Mouse (Mus musculus) neural tube, embryonic 11.5 days (tissue): ENCODE data around the gene Fuca1. TPM values are rescaled to one million over a fixed set of nuclear protein-coding genes. Genes with fewer than 3 reads are reported as not detected.
"Not testable (repeated sequence)": the region's sequence is repeated elsewhere in the genome, so short reads cannot be mapped to it uniquely, and the experiment has no call there.

ENCODE experiments used
- ATAC-seq: fragments of 200-750 bp; cut with Nextera tagmentation; 2 replicates; pipeline ENCODE4 v1.8.0; 2017; ENCODE audit warnings: moderate number of reproducible peaks, mild to moderate bottlenecking, moderate TSS enrichment, moderate library complexity; ENCODE audit not compliant: insufficient read depth, low FRiP score, low TSS enrichment
- DNase-seq: peaks from one replicate; pipeline ENCODE4 v3.0.0-alpha.2; 2015; ENCODE audit warnings: low spot score
- H3K27ac ChIP-seq: fragments of 300-500 bp; sonication (generic); 2 replicates; pipeline ENCODE4 v1.5.1; 2014; ENCODE audit warnings: low read depth, mild to moderate bottlenecking, low read length
- H3K27me3 ChIP-seq: fragments of 300-500 bp; sonication (generic); 2 replicates; pipeline ENCODE4 v1.6.1; 2014; ENCODE audit warnings: mild to moderate bottlenecking, low read length, mixed read lengths; ENCODE audit not compliant: control insufficient read depth, insufficient read depth
- H3K36me3 ChIP-seq: fragments of 300-500 bp; sonication (generic); 2 replicates; pipeline ENCODE4 v1.6.1; 2014; ENCODE audit warnings: mild to moderate bottlenecking, low read length, moderate library complexity, mixed read lengths; ENCODE audit not compliant: control insufficient read depth, insufficient read depth
- H3K4me1 ChIP-seq: fragments of 300-500 bp; sonication (generic); 2 replicates; pipeline ENCODE4 v1.6.1; 2014; ENCODE audit warnings: low read length, mixed read lengths; ENCODE audit not compliant: control insufficient read depth, insufficient read depth
- H3K4me2 ChIP-seq: fragments of 300-500 bp; sonication (generic); 2 replicates; pipeline ENCODE4 v1.6.1; 2014; ENCODE audit warnings: low read depth, mild to moderate bottlenecking, moderate library complexity
- H3K4me3 ChIP-seq: fragments of 300-500 bp; sonication (generic); 2 replicates; pipeline ENCODE4 v1.5.1; 2014; ENCODE audit warnings: low read depth, low read length
- H3K9ac ChIP-seq: fragments of 300-500 bp; sonication (generic); 2 replicates; pipeline ENCODE4 v1.6.1; 2014; ENCODE audit warnings: mild to moderate bottlenecking, low read length
- H3K9me3 ChIP-seq: fragments of 300-500 bp; sonication (generic); 2 replicates; pipeline ENCODE4 v1.6.1; 2016; ENCODE audit warnings: low read length; ENCODE audit not compliant: control insufficient read depth
- WGBS: fragments of 180-500 bp; shearing (Covaris S2); extraction: QIAGEN DNeasy Blood & Tissue Kit; methylation state at CpG from one replicate; pipeline ENCODE4 v1.1.7; 2014; 5-methylcytosine and 5-hydroxymethylcytosine counted together
- polyA plus RNA-seq: library from polyadenylated mRNA; unstranded; fragments of >200 nt; fragmentation: Nextera tagmentation; extraction: Ambion mirVana; gene quantifications from 2 replicates; pipeline ENCODE4 v1.2.1, GENCODE M21; 2014

Fuca1 gene
- polyA plus RNA-seq, 1 experiment from 2014 or later, result 60.6 TPM

- H3K9me3 ChIP-seq, H3K27ac ChIP-seq, H3K4me3 ChIP-seq, H3K9ac ChIP-seq, ATAC-seq, H3K36me3 ChIP-seq, H3K4me2 ChIP-seq, H3K4me1 ChIP-seq, DNase-seq, H3K27me3 ChIP-seq: not testable (repeated sequence)
- WGBS, result 91% methylated on average over 5 of the region's 5 CpGs
Measured at GRCm38 (mm10) chr4:135980223-135980622, 59.7 kb downstream of the Fuca1 start.

GRCm38 (mm10) chr4:135981524-135982063, 61.1 kb downstream of the Fuca1 start:
- Histone ChIP-seq H3K4me1 (peaks cover 4% of the 10 kb centered on the region; the same call in 1 of the 2 replicates), H3K27me3 (no peaks in the 10 kb centered on the region), H3K9ac (no peak overlapping the region), H3K4me2 (no peak overlapping the region), H3K27ac (no peak overlapping the region), H3K4me3 (no peak overlapping the region), H3K36me3 (no peaks in the 10 kb centered on the region; the same call in 1 of the 2 replicates), H3K9me3 (no peaks in the 10 kb centered on the region)
- ATAC-seq, result no peak
- DNase-seq, result no peak
- WGBS, result 84% methylated on average over 7 of the region's 7 CpGs

- Histone ChIP-seq H3K9me3 (no peaks in the 10 kb centered on the region), H3K9ac (no peak overlapping the region), H3K4me3 (no peak overlapping the region), H3K27ac (no peak overlapping the region), H3K36me3 (no peaks in the 10 kb centered on the region; the same call in 1 of the 2 replicates), H3K4me2 (no peak overlapping the region), H3K27me3 (no peaks in the 10 kb centered on the region), H3K4me1 (peaks cover 7% of the 10 kb centered on the region; the same call in 1 of the 2 replicates)
- WGBS, result 92% methylated on average over 5 of the region's 5 CpGs
- DNase-seq (no peak), ATAC-seq (no peak)
Measured at GRCm38 (mm10) chr4:135984556-135984955, 64.0 kb downstream of the Fuca1 start.

- ATAC-seq, result no peak
- Histone ChIP-seq H3K4me1 (peaks cover 7% of the 10 kb centered on the region; the same call in 1 of the 2 replicates), H3K36me3 (no peaks in the 10 kb centered on the region; the same call in 1 of the 2 replicates), H3K9ac (no peak overlapping the region), H3K9me3 (no peaks in the 10 kb centered on the region), H3K4me2 (no peak overlapping the region), H3K4me3 (no peak overlapping the region), H3K27ac (no peak overlapping the region), H3K27me3 (no peaks in the 10 kb centered on the region)
- 93% methylated on average over 5 of the region's 5 CpGs for WGBS
- DNase-seq, result no peak
Measured at GRCm38 (mm10) chr4:135985193-135985592, 64.7 kb downstream of the Fuca1 start.

GRCm38 (mm10) chr4:135985769-135986168, 65.2 kb downstream of the Fuca1 start:
- H3K9ac ChIP-seq, result no peak overlapping the region
- H3K4me1 ChIP-seq, result peaks cover 7% of the 10 kb centered on the region; the same call in 1 of the 2 replicates
- H3K4me2 ChIP-seq, result peak overlapping the region; percentile 78
- no peaks in the 10 kb centered on the region; the same call in 1 of the 2 replicates for H3K36me3 ChIP-seq
- H3K27me3 ChIP-seq, result no peaks in the 10 kb centered on the region
- DNase-seq, result no peak
- no peak overlapping the region for H3K27ac ChIP-seq
- peak overlapping the region; percentile 62 for H3K4me3 ChIP-seq
- H3K9me3 ChIP-seq, result no peaks in the 10 kb centered on the region
- 96% methylated on average over 7 of the region's 7 CpGs for WGBS
- ATAC-seq, result no peak

GRCm38 (mm10) chr4:135986301-135986942, 65.9 kb downstream of the Fuca1 start:
- Histone ChIP-seq H3K4me3 (peak overlapping the region; percentile 62), H3K9me3 (no peaks in the 10 kb centered on the region), H3K27me3 (no peaks in the 10 kb centered on the region), H3K4me2 (peak overlapping the region; percentile 78), H3K4me1 (peaks cover 7% of the 10 kb centered on the region; the same call in 1 of the 2 replicates), H3K9ac (peak overlapping the region; percentile 93), H3K27ac (peak overlapping the region; percentile 36), H3K36me3 (no peaks in the 10 kb centered on the region; the same call in 1 of the 2 replicates)
- DNase-seq (no peak), ATAC-seq (0 out of 2 replicates have a peak, but pooled peaks have one; percentile 13)
- 8% methylated on average over 23 of the region's 23 CpGs for WGBS

- Histone ChIP-seq H3K9me3 (no peaks in the 10 kb centered on the region), H3K4me1 (peaks cover 7% of the 10 kb centered on the region; the same call in 1 of the 2 replicates), H3K9ac (peak within 1 kb of the TSS; percentile 93), H3K27ac (peak within 1 kb of the TSS; percentile 64), H3K4me3 (peak within 1 kb of the TSS; percentile 62), H3K4me2 (peak within 1 kb of the TSS; percentile 78), H3K36me3 (no peaks in the 10 kb centered on the region; the same call in 1 of the 2 replicates), H3K27me3 (no peaks in the 10 kb centered on the region)
- DNase-seq, result peak; percentile 96
- peak; percentile 90 for ATAC-seq
- 0% methylated on average over 81 of the region's 81 CpGs for WGBS
Measured at GRCm38 (mm10) chr4:135986943-135987710, 66.6 kb downstream of the Fuca1 start, which contains the start of gene Pithd1. Gene Pithd1 (minus strand): TSS chr4:135987264.

- H3K27me3 ChIP-seq, result no peaks in the 10 kb centered on the region
- ATAC-seq (no peak), DNase-seq (no peak)
- no peaks in the 10 kb centered on the region for H3K9me3 ChIP-seq
- peak overlapping the region; percentile 64 for H3K27ac ChIP-seq
- peak overlapping the region; percentile 62 for H3K4me3 ChIP-seq
- peaks cover 7% of the 10 kb centered on the region; the same call in 1 of the 2 replicates for H3K4me1 ChIP-seq
- 71% methylated on average over 9 of the region's 9 CpGs for WGBS
- peak overlapping the region; percentile 78 for H3K4me2 ChIP-seq
- H3K36me3 ChIP-seq, result no peaks in the 10 kb centered on the region; the same call in 1 of the 2 replicates
- peak overlapping the region; percentile 93 for H3K9ac ChIP-seq
Measured at GRCm38 (mm10) chr4:135987714-135988113, 67.2 kb downstream of the Fuca1 start.
